Mouse (Mus musculus): Measurements from ENCODE around the gene Psrc1. TPM values are rescaled to one million over a fixed set of nuclear protein-coding genes. Genes with fewer than 3 reads are reported as not detected.

The Psrc1 gene
- total RNA-seq, 2 experiments from 2014 or later = 12.5 to 12.8 TPM

DNA sequence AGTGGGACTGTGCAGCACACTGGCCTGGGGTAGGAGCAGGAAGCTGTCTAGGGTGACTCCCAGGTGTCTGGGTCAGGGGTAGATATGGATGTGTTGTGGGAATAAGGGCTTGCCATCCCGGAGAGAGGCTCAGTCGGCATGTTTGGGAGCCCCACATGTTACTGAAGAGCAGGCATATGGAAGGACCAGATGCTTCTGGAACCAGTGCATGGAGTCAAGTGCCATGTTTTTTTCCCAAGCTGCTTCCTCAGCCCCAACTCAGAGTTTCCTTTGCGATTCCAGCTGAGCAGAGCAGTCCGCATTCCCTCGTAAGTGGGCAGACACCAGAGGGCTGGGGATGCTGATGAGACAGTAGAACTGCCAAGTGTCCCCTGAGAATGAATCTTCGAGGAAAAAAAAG, 39.4 kb downstream of the Psrc1 start:
- DNase-seq (ENCODE audit: low spot score in 2 of 2) = no peak

DNA sequence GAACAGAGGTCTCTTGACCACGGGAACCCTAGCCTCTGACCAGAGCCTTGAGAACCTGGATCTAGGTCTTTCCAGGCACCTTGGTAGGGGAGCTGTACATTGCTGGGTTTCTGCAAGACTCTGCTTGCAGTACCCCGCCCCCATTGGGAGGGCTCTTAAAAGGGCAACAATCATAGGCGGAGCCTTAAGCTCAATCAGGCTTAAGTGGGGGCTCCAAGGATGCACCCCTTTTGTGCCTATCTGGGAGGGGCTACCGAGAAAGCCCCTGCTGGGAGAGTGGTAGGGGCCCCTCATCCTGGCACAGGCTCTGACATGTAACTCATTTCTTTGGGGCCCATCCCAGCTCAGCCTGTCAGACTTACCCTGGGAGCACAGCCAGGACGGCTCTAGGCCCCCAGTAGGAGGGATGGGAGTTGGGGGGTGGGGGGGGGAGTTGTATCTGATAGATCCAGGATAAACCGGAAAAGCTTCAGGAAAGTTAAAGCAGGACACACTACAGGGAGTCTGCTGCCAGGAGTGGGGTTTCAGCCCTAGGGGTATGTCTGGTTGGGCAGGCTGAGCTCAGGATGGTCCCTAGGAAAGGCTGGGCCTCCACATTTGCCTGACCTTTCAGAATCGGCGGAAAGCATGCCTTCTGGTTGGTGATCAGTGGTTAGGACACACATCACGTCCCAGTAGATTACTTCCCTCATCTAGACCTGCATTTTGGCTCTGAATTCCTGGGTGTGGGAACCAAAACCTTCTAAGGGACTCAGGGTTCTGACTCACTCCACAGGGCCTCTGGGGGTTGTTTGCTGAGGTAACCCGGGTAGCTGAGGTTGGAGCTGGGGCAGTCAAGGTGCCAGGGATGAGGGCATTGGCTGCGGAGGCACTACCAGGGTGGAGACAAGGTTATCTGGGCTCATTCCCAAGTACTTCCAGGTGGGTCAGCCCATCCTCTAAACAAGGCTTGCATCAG, 40.5 kb downstream of the Psrc1 start:
- DNase-seq (ENCODE audit: low spot score in 2 of 2) = peak in 1 of 2 experiments; percentile 67

DNA sequence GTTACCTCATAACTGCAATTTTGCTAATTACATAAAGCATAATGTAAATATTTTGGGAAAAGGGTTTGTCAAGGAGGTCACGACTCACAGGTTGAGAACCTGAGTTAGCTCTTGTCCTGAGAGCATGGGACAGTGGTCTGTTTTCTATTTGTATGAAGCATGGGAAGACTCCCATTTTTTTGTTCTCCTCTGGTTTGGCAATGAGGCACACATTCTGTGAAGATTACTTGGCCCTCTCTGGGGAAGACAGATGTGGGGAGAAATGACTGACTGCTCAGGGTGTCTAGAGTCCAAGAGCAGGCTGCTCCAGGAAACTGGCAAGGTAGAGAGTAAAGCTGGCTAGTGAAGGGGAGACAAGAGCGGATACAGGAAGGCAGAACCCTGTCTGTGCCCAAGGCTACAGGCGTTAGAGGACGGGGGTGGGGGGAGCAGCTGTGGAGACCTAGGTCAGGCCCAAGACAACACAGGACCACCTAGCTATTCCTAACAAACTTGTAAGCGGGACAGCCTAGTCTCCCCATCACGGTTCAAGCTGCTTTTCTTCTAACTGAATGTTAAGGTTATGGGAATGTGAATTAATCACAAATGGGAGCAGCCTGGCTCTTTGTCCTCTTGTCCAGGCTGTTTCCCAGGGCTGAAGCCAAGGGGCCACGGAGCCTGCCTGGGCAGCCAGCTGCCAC, 41.4 kb downstream of the Psrc1 start:
- no peak for DNase-seq (ENCODE audit: low spot score in 2 of 2)

DNA sequence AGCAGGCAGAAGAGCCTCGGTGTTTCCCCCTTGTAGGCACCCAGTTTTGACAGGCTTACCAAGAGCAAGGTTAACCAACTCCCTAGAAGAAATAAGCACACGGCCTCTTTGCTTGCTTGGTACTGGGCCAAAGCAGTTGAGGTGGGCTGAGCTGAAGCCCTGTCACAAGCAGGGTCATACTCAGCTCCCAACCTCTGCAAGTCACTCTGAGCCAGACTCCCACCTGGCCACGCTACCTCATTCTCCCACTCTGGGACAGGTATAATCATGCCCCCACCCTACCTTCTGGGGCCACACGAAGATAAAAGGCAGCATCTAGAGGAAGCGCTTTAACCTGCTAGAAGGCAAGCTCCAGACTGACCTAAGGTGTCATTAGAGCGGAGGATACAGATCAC, 42.0 kb downstream of the Psrc1 start:
- no peak for DNase-seq (ENCODE audit: low spot score in 2 of 2)

DNA sequence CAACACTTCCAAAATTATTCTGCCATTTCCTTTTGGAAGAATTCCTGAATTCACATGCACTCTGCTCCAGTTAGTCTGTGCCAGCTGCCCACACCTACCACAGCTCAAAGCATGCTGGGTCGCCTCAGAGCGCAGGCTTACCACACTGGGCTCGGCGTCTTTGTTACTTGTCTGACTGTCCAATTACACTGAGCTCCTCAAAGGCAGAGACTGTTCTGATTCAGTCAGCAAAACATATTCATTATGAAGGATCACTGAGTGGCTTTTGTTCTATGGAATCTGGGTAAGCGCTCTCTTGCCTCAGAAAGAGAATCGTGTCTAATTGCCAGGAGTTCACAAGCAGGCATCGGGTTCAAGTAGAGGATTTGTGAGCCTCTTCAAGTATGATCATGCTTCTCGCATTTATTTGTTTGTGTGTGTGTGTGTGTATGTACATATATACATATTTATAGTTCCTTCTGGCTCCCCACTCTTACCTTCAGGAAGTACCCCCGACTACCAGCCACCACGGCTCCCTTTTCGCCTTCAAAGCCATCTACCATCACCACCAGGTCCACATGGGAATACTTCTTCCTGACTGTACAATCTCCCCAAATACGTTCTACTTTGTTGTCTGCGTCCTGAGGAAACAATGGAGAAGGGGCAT, 49.0 kb downstream of the Psrc1 start:
- no peak for DNase-seq (ENCODE audit: low spot score in 2 of 2)

DNA sequence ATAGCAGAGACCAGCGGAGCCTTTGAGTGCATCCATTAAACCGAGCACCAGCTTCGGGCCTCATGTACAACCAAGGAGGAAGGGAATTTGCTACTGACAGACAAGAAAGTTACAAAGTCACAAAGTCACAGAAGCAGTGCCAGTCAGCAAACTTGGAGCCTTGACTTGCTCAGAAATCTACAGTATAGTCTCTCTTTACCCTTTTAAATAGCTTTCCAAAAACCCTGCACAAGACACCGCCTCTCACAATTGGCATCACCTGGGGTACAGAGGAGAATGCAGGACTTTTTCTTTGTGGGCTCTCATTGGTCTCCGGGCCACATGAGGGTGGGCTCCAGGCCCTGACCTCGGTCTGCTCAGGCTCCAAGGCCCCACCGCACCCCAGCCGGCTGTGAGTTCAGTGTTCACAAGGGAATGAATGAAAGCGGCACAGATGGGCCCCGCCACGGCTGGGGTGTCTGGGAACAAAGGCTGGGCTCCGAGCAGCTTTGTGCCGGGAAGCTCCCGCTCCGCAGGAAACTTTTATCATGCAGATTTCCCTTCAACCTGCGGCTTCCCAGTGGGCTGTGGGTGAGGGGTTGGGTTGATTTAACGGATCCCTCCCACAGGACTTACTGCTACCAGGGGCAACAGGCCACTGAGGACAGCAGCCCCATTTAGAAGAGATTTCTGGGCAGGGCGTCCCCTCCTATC, 49.7 kb downstream of the Psrc1 start:
- no peak for DNase-seq (ENCODE audit: low spot score in 2 of 2)

DNA sequence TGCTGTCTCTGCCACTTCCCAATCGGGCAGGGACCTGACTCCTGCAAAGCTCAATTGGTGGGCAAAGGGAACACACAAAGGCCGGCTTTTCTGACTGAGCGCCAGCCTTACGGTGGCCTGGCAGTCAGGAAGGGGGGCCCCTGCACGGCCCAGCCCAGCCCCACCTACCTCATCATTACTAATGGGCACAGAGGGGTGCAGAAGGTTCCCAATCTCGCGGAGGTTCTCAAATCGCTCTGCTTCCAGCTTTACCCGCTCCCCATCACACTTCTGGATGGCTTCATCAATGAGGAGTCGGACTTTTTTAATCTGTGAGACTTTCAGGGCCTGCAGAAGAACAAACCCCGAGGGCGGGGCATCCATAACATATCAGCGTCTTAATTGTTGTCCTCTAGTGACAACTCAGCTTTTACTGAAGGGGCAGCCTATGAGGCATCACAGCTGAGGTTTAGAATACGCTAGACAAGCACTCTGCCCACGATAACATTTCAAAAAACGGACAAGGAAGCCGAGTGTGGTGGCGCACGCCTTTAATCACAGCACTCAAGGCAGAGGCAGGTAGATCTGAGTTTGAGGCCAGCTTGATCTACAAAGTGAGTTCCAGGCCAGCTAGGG, 50.3 kb downstream of the Psrc1 start:
- DNase-seq (ENCODE audit: low spot score in 2 of 2) = no peak

DNA sequence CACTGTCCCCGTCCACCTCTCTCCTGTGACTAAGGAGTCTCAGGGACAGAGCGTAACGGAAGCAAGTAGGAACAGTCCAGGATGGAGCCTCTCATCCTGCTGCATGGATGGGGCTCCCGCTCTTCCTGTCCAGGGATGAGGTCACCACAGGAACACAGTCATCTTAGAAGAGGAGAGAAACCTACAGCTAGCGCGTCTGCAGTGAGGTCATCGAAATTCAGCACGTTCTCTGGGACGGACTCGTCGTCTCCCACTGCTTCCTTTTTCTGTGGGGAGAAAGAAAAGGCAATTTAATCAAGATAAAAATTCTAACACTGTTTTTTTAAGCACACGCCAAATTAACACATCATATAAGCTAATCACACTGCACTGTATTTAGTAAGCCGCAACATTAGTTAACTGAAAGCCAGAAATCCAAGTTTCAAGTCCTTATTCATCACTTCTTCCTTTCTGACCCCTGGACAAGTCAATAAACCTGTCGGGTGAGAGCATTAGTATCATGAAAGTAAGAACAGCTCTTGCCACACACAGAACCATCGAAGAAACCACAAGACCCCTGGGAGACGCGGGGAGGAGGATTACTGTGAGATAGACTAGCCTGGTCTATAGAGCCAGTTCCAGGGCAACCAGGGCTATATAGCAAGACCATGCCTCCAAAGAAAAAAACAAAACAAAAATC, 52.2 kb downstream of the Psrc1 start:
- DNase-seq (ENCODE audit: low spot score in 2 of 2) = no peak

DNA sequence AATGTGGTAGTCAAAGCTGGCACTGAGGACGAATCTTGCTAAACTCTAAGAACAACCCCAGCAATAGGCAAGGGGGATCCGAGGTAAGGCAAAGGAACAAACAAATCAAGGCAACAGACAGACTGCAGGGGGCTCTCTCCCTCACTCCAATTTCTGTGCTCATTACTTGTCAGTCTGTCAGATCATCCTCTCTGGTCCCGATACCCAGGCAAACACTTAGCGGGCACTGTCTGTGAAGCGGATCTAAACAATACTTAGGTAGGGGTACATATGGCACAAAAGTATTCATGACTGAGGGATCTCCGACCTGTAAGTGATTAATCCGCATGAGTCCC, 52.7 kb downstream of the Psrc1 start:
- no peak for DNase-seq (ENCODE audit: low spot score in 2 of 2)

Other genes with a start within 250 kb of the Psrc1 start
- gene Gnai3, start 237.7 kb upstream of the Psrc1 start, total RNA-seq (2021) = 10 to 100 TPM; 54.7 to 59.4 TPM
- 10 to 100 TPM; 14.5 to 15.0 TPM for gene Gpr61, start 229.0 kb upstream of the Psrc1 start, total RNA-seq (2021)
- 10 to 100 TPM; 36.9 to 37.2 TPM for gene Amigo1, start 197.5 kb upstream of the Psrc1 start, total RNA-seq (2021)
- 10 to 100 TPM; 10.6 to 11.2 TPM for gene Cyb561d1, start 182.6 kb upstream of the Psrc1 start, total RNA-seq (2021)
- gene Atxn7l2, start 172.9 kb upstream of the Psrc1 start, total RNA-seq (2021) = 10 to 100 TPM; 21.1 to 26.1 TPM
- gene Sypl2, start 157.2 kb upstream of the Psrc1 start, total RNA-seq (2021) = 1 to 10 TPM; 1.2 to 1.6 TPM
- gene Psma5, start 126.9 kb upstream of the Psrc1 start, total RNA-seq (2021) = 10 to 100 TPM; 84.5 to 91.8 TPM
- 100 to 1,000 TPM; 181 to 182 TPM for gene Sort1, start 99.8 kb upstream of the Psrc1 start, total RNA-seq (2021)
- under 1 TPM in 1 of 2 experiments, not detected in 1; 0.36 TPM for gene Mybphl, start 18.9 kb upstream of the Psrc1 start, total RNA-seq (2021)
- 100 to 1,000 TPM; 177 to 179 TPM for gene Celsr2, start 31.7 kb downstream of the Psrc1 start, total RNA-seq (2021)
- gene Sars, start 61.4 kb downstream of the Psrc1 start, total RNA-seq (2021) = 100 to 1,000 TPM; 215 TPM
- gene 1700013F07Rik, start 150.3 kb downstream of the Psrc1 start, total RNA-seq (2021) = 1 to 10 TPM; 2.1 to 2.7 TPM
- 10 to 100 TPM; 16.8 to 22.0 TPM for gene 5330417C22Rik, start 152.7 kb downstream of the Psrc1 start, total RNA-seq (2021)
- 10 to 100 TPM; 43.3 to 43.8 TPM for gene Tmem167b, start 178.6 kb downstream of the Psrc1 start, total RNA-seq (2021)
- gene Taf13, start 187.9 kb downstream of the Psrc1 start, total RNA-seq (2021) = 10 to 100 TPM; 33.1 to 33.2 TPM
- gene Wdr47, start 207.4 kb downstream of the Psrc1 start, total RNA-seq (2021) = 100 to 1,000 TPM; 130 to 141 TPM

All from layer of hippocampus, postnatal 10 days (tissue).